In the genomic region with DNA sequence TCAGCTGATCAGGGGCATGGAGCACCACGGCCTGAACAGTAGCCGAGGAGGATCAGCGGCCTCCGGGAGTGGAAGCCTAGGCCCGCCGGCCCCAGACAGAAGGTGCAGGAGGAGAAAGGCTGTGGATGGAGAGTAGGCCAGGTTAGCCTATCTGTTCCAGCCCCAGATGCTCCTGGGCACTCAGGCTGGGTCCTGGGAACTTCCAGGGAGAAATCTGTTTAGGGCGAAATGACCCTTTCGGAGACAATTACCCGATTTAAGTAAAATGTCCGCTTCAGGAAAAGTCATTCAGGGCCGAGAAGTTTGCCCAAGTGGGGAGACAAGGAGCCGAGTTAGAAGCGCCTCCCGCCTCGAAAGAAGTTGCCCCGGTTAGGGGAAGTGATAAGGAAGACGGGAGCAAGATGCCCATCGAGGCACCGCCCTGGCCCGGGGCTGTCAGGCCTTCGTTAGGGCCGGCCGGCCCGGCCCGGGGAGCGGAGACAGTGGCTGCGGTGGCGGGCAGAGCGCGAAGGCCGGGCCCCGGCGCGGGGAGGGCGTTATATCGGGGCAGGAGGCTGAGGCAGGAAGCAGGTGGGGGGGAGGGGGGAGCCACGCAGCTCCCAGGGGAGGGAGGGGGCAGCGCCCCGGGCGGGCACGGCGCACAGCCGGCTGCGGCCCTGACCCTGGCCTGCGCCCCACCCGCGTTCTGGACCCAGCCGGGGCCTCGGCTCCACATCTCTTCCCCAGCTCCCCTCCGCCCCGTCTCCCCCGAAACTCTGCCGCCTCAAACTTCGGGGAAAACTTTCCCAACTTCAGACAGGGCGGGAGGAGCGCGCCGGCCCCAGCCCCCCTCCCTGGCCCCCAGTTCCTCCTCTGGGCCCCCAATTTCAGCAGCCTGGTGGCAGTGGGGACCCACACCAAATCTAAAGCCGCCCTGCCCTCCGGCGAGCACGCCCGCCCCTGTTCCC, we compare ENCODE assay signal across 8 mouse cellular contexts. TPM values are rescaled to one million over a fixed set of nuclear protein-coding genes. Genes with fewer than 3 reads are reported as not detected.
A peak's percentile ranks its signal among the peaks of the same experiment; 100 is the strongest.
DNase-seq lines count a peak whose midpoint lies in the region; ATAC-seq lines count a peak whose summit lies in the region.

No protein-coding gene starts in this region.

- peaks cover 11% of the 10 kb centered on the region for H3K36me3 ChIP-seq in forebrain, embryonic 12.5 days (replicated peaks)

- ATAC-seq in forebrain, embryonic 12.5 days (ENCODE audit: low FRiP score): no peak

- peaks cover 100% of the 10 kb centered on the region for H3K27me3 ChIP-seq in forebrain, embryonic 12.5 days

- 0 out of 2 replicates have a peak overlapping the region, but pooled peaks have one; percentile 1 for H3K27ac ChIP-seq in forebrain, embryonic 12.5 days

- H3K4me1 ChIP-seq in forebrain, embryonic 12.5 days: peaks cover 69% of the 10 kb centered on the region

- DNase-seq in embryo, embryonic 10.5 days (ENCODE audit: low spot score): peak; percentile 37
- no peak for DNase-seq in embryo, embryonic 10 days (ENCODE audit: low spot score)
- peak; percentile 48 for DNase-seq in A20 (ENCODE audit: low read depth, low spot score)
- peak; percentile 69 for DNase-seq in induced T-regulatory cell, adult 2 months (ENCODE audit: low read depth)
- peak; percentile 56 to 74 for DNase-seq in lung, postnatal 4 days
- no peak for DNase-seq in cerebellum, postnatal 36 days
- no peak for DNase-seq in frontal cortex, postnatal 36 days (ENCODE audit: low spot score in 2 of 2)

- peak overlapping the region; percentile 46 for H3K4me3 ChIP-seq in forebrain, embryonic 12.5 days (replicated peaks)

- H3K9ac ChIP-seq in forebrain, embryonic 12.5 days: peak overlapping the region; percentile 49

- no peaks in the 10 kb centered on the region for H3K9me3 ChIP-seq in forebrain, embryonic 12.5 days

- WGBS in forebrain, embryonic 12.5 days: 3% methylated on average over 53 of the region's 63 CpGs

- peak overlapping the region; percentile 83 for H3K4me2 ChIP-seq in forebrain, embryonic 12.5 days

RNA-seq across cellular contexts. Expression of gene Hic1, which starts 1.4 kb away (rescaled TPM):
- 3.2 and 4.4 TPM in 2 replicates for polyA plus RNA-seq in forebrain, embryonic 12.5 days (2016; fragmentation: Nextera tagmentation; extraction: Ambion mirVana)

RNA-seq across cellular contexts. Expression of gene Ovca2, which starts 10.7 kb away (rescaled TPM):
- 24.3 and 25.3 TPM in 2 replicates for polyA plus RNA-seq in forebrain, embryonic 12.5 days (2016; fragmentation: Nextera tagmentation; extraction: Ambion mirVana)

RNA-seq across cellular contexts. Expression of gene Dph1, which starts 23.1 kb away (rescaled TPM):
- polyA plus RNA-seq in forebrain, embryonic 12.5 days (2016; fragmentation: Nextera tagmentation; extraction: Ambion mirVana): 15.7 and 16.6 TPM in 2 replicates

RNA-seq across cellular contexts. Expression of gene Rtn4rl1, which starts 25.7 kb away (rescaled TPM):
- 1.7 and 1.8 TPM in 2 replicates for polyA plus RNA-seq in forebrain, embryonic 12.5 days (2016; fragmentation: Nextera tagmentation; extraction: Ambion mirVana)

Comparison
In these comparisons a context has a peak if more than half of its experiments do, and no peak if none do; other contexts are left out.
1. DNase-seq: peak in embryo, embryonic 10.5 days (single experiment), A20 (single experiment), induced T-regulatory cell, adult 2 months (single experiment) and lung, postnatal 4 days (2 of 2); none in embryo, embryonic 10 days (single experiment), cerebellum, postnatal 36 days (0 of 2) and frontal cortex, postnatal 36 days (0 of 2).